12 mouse cellular contexts compared by ENCODE assay signal in the genomic region with DNA sequence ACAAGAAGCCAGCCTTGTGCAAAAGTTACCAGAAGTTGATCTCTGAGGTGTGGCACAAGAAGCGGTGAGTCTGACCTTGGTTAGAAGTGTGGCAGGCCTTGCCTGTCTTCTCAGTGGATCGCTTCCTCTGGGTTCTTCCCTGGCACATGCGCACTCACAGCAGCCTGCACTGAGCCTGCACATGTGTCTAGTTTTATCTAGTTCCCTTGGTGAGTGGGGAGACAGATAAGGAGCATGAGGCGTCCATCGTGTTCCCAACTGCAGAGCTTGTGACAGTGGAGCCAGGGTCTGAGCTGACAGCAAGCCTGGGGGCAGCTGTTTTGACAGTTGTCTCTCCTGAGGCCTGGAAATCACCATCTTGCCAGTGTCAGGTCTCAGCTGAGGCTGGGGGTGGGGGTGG. TPM values are rescaled to one million over a fixed set of nuclear protein-coding genes. Genes with fewer than 3 reads are reported as not detected.
DNase-seq lines count a peak whose midpoint lies in the region; ATAC-seq lines count a peak whose summit lies in the region.
"Had no signal": no experiment of that assay in that cellular context is flagged by ENCODE, and none has a peak within 500 bp of the region (broad histone marks: within the 10 kb centered on the region; RNA-seq: fewer than 3 reads in every experiment).

No protein-coding gene starts in this region.

- intact Hi-C loops in gastrocnemius, postnatal 14 days (cut with DNase I; ENCODE audit: low total_unique reads) = no loop called here

- peaks cover 26% of the 10 kb centered on the region for H3K4me1 ChIP-seq in liver, embryonic 11.5 days (replicated peaks; ENCODE audit: control insufficient read depth, insufficient read depth, low read length)
- no peaks in the 10 kb centered on the region for H3K4me1 ChIP-seq in forebrain, embryonic 11.5 days (replicated peaks; ENCODE audit: control insufficient read depth, insufficient read depth, low read length)

- peak overlapping the region; percentile 74 for H3K4me2 ChIP-seq in liver, embryonic 11.5 days
- H3K4me2 ChIP-seq in forebrain, embryonic 11.5 days (ENCODE audit: low read depth, low read length, severe bottlenecking) = no peak overlapping the region

- peak overlapping the region; percentile 61 for H3K9ac ChIP-seq in liver, embryonic 11.5 days (ENCODE audit: low read depth, low read length)
- no peak overlapping the region for H3K9ac ChIP-seq in forebrain, embryonic 11.5 days (ENCODE audit: low read length)

- H3K9me3 ChIP-seq in liver, embryonic 11.5 days (ENCODE audit: control insufficient read depth, low read length) = no peaks in the 10 kb centered on the region
- no peaks in the 10 kb centered on the region for H3K9me3 ChIP-seq in forebrain, embryonic 11.5 days (ENCODE audit: control insufficient read depth, low read length)

- DNase-seq in thymus, postnatal 14 days = peak; percentile 26
- no peak for DNase-seq in thymus, postnatal 0 days (ENCODE audit: low spot score)
- DNase-seq in heart, adult 11 months = peak; percentile 98
- DNase-seq in liver, embryonic 11.5 days (ENCODE audit: low spot score) = peak; percentile 59
- peak; percentile 76 for DNase-seq in testis, postnatal 14 days (ENCODE audit: low spot score)
- DNase-seq in gastrocnemius, postnatal 14 days = no peak
- no peak for DNase-seq in forebrain, embryonic 11.5 days (ENCODE audit: low spot score)
- no peak for DNase-seq in embryo, embryonic 11 days
- DNase-seq: cerebellum, adult 2 months; lung, postnatal 36 days had no signal

- peak overlapping the region; percentile 45 for H3K4me3 ChIP-seq in liver, embryonic 11.5 days (ENCODE audit: low read depth, low read length)
- no peak overlapping the region for H3K4me3 ChIP-seq in forebrain, embryonic 11.5 days (ENCODE audit: low read depth, low read length)

- 31% methylated on average over 5 of the region's 5 CpGs for WGBS in liver, embryonic 11.5 days
- WGBS in forebrain, embryonic 11.5 days = 95% methylated on average over 5 of the region's 5 CpGs

- peak overlapping the region; percentile 90 for H3K27ac ChIP-seq in liver, embryonic 11.5 days (ENCODE audit: low read depth, low read length)
- H3K27ac ChIP-seq in forebrain, embryonic 11.5 days (ENCODE audit: low read depth, low read length) = no peak overlapping the region
- H3K27ac ChIP-seq: kidney, postnatal 0 days had no signal

- 0 out of 2 replicates have a peak, but pooled peaks cover 2% of the 10 kb centered on the region for H3K36me3 ChIP-seq in liver, embryonic 11.5 days (ENCODE audit: control insufficient read depth, insufficient read depth, low read length)
- no peaks in the 10 kb centered on the region for H3K36me3 ChIP-seq in forebrain, embryonic 11.5 days (ENCODE audit: control insufficient read depth, insufficient read depth, low read length)

- ATAC-seq in liver, embryonic 11.5 days (replicated peaks; ENCODE audit: low FRiP score) = peak; percentile 93
- no peak for ATAC-seq in forebrain, embryonic 11.5 days (replicated peaks; ENCODE audit: low FRiP score)
- ATAC-seq: Patski had no signal

- no peaks in the 10 kb centered on the region for H3K27me3 ChIP-seq in liver, embryonic 11.5 days (replicated peaks; ENCODE audit: control insufficient read depth, insufficient read depth, low read length)
- no peaks in the 10 kb centered on the region for H3K27me3 ChIP-seq in forebrain, embryonic 11.5 days (ENCODE audit: control insufficient read depth, insufficient read depth, low read length)
- H3K27me3 ChIP-seq: Patski had no signal

RNA-seq across cellular contexts. Expression of gene Usp20, which starts 24.4 kb away (rescaled TPM):
- 9.0 and 13.2 TPM in 2 replicates for polyA plus RNA-seq in thymus, postnatal 0 days (2015; fragmentation: Nextera tagmentation; extraction: Ambion mirVana)
- 11.5 and 12.9 TPM in 2 replicates for polyA plus RNA-seq in liver, embryonic 11.5 days (2014; fragmentation: Nextera tagmentation; extraction: Ambion mirVana)
- 10 to 100 TPM; 11.6 to 13.1 TPM for total RNA-seq in gastrocnemius, postnatal 14 days (2021)
- 17.7 and 21.3 TPM in 2 replicates for polyA plus RNA-seq in forebrain, embryonic 11.5 days (2014; fragmentation: Nextera tagmentation; extraction: Ambion mirVana)

RNA-seq across cellular contexts. Expression of gene BC005624, which starts 24.4 kb away (rescaled TPM):
- 64.0 and 66.2 TPM in 2 replicates for polyA plus RNA-seq in thymus, postnatal 0 days (2015; fragmentation: Nextera tagmentation; extraction: Ambion mirVana)
- polyA plus RNA-seq in liver, embryonic 11.5 days (2014; fragmentation: Nextera tagmentation; extraction: Ambion mirVana) = 51.6 and 53.5 TPM in 2 replicates
- total RNA-seq in gastrocnemius, postnatal 14 days (2021) = 10 to 100 TPM; 16.1 to 17.4 TPM
- 59.7 and 63.6 TPM in 2 replicates for polyA plus RNA-seq in forebrain, embryonic 11.5 days (2014; fragmentation: Nextera tagmentation; extraction: Ambion mirVana)

RNA-seq across cellular contexts. Expression of gene Tor1a, which starts 38.7 kb away (rescaled TPM):
- polyA plus RNA-seq in thymus, postnatal 0 days (2015; fragmentation: Nextera tagmentation; extraction: Ambion mirVana) = 80.1 and 83.6 TPM in 2 replicates
- polyA plus RNA-seq in liver, embryonic 11.5 days (2014; fragmentation: Nextera tagmentation; extraction: Ambion mirVana) = 71.7 and 73.2 TPM in 2 replicates
- total RNA-seq in gastrocnemius, postnatal 14 days (2021) = 10 to 100 TPM; 11.2 to 11.7 TPM
- 85.1 and 95.9 TPM in 2 replicates for polyA plus RNA-seq in forebrain, embryonic 11.5 days (2014; fragmentation: Nextera tagmentation; extraction: Ambion mirVana)

RNA-seq across cellular contexts. Expression of gene Tor1b, which starts 53.7 kb away (rescaled TPM):
- 24.2 and 26.1 TPM in 2 replicates for polyA plus RNA-seq in thymus, postnatal 0 days (2015; fragmentation: Nextera tagmentation; extraction: Ambion mirVana)
- polyA plus RNA-seq in liver, embryonic 11.5 days (2014; fragmentation: Nextera tagmentation; extraction: Ambion mirVana) = 27.2 and 31.6 TPM in 2 replicates
- total RNA-seq in gastrocnemius, postnatal 14 days (2021) = 10 to 100 TPM; 17.7 to 18.7 TPM
- 24.9 and 25.7 TPM in 2 replicates for polyA plus RNA-seq in forebrain, embryonic 11.5 days (2014; fragmentation: Nextera tagmentation; extraction: Ambion mirVana)

Comparison
In these comparisons a context has a peak if more than half of its experiments do, and no peak if none do; other contexts are left out.
1. DNase-seq: peak in thymus, postnatal 14 days (single experiment), heart, adult 11 months (single experiment), liver, embryonic 11.5 days (single experiment) and testis, postnatal 14 days (single experiment); none in thymus, postnatal 0 days (single experiment), gastrocnemius, postnatal 14 days (single experiment), forebrain, embryonic 11.5 days (single experiment) and embryo, embryonic 11 days (single experiment).